Mouse (Mus musculus) embryonic facial prominence, embryonic 13.5 days (tissue): ENCODE measurements around the gene Klra10. TPM values are rescaled to one million over a fixed set of nuclear protein-coding genes. Genes with fewer than 3 reads are reported as not detected.
"Not testable (repeated sequence)": the region's sequence is repeated elsewhere in the genome, so short reads cannot be mapped to it uniquely, and the experiment has no call there.

Experiments
- ATAC-seq: fragments of 200-750 bp; cut with Nextera tagmentation; 2 replicates; pipeline ENCODE4 v1.8.0; 2017; ENCODE audit warnings: low read depth; ENCODE audit not compliant: insufficient number of reproducible peaks, insufficient read depth, low FRiP score, low TSS enrichment
- H3K27ac ChIP-seq: fragments of 300-500 bp; sonication (generic); 2 replicates; pipeline ENCODE4 v1.5.1; 2015; ENCODE audit warnings: moderate library complexity, mild to moderate bottlenecking, inconsistent platforms
- H3K27me3 ChIP-seq: fragments of 300-500 bp; sonication (generic); 2 replicates; pipeline ENCODE4 v1.6.1; 2015; ENCODE audit warnings: mild to moderate bottlenecking, inconsistent platforms
- H3K36me3 ChIP-seq: fragments of 300-500 bp; sonication (generic); 2 replicates; pipeline ENCODE4 v1.6.1; 2015; ENCODE audit warnings: mild to moderate bottlenecking, inconsistent platforms
- H3K4me1 ChIP-seq: fragments of 300-500 bp; sonication (generic); 2 replicates; pipeline ENCODE4 v1.6.1; 2015; ENCODE audit warnings: inconsistent platforms
- H3K4me2 ChIP-seq: fragments of 300-500 bp; sonication (generic); 2 replicates; pipeline ENCODE4 v1.6.1; 2015; ENCODE audit warnings: moderate library complexity, mild to moderate bottlenecking, inconsistent platforms
- H3K4me3 ChIP-seq: fragments of 300-500 bp; sonication (generic); 2 replicates; pipeline ENCODE4 v1.5.1; 2015; ENCODE audit warnings: mild to moderate bottlenecking, inconsistent platforms
- H3K9ac ChIP-seq: fragments of 300-500 bp; sonication (generic); 2 replicates; pipeline ENCODE4 v1.6.1; 2015; ENCODE audit warnings: mild to moderate bottlenecking, inconsistent platforms
- H3K9me3 ChIP-seq: fragments of 300-500 bp; sonication (generic); 2 replicates; pipeline ENCODE4 v1.6.1; 2016; ENCODE audit warnings: inconsistent platforms
- WGBS: fragments of 180-500 bp; shearing (Covaris S2); methylation state at CpG from one replicate; pipeline ENCODE4 v1.1.7; 2015; ENCODE audit warnings: mixed read lengths; 5-methylcytosine and 5-hydroxymethylcytosine counted together
- polyA plus RNA-seq: library from polyadenylated mRNA; unstranded; fragments of >200 nt; fragmentation: Nextera tagmentation; extraction: Ambion mirVana; gene quantifications from 2 replicates; pipeline ENCODE4 v1.2.1, GENCODE M21; 2015

Klra10 gene
- polyA plus RNA-seq: not detected in 2 replicates

DNA sequence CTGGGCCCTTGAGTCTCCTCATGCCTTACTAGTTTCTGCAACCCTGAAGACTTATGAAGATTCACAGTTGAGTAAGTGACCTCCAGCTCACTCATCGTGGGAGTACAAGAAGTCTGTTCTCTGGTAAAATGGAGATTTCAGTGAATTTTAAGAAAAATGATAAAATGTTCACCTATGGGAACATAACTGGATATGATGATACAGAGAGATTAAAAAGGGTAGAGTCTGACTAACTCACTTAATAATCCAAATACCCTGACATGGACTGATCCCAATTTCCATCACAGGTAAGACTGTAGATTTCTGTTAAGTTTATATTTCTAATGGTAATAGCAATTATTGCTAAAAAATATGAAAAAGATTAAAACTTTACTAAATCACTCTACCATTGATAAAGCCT, at the start of gene Klra10:
Gene Klra10 (minus strand): TSS at position 101 of the 400 bp plus-strand sequence.
- 72% methylated on average over 1 of the region's 1 CpGs for WGBS
- not testable (repeated sequence) for H3K9me3 ChIP-seq, H3K27ac ChIP-seq, H3K36me3 ChIP-seq, ATAC-seq, H3K4me3 ChIP-seq, H3K9ac ChIP-seq, H3K4me1 ChIP-seq, H3K4me2 ChIP-seq, H3K27me3 ChIP-seq

DNA sequence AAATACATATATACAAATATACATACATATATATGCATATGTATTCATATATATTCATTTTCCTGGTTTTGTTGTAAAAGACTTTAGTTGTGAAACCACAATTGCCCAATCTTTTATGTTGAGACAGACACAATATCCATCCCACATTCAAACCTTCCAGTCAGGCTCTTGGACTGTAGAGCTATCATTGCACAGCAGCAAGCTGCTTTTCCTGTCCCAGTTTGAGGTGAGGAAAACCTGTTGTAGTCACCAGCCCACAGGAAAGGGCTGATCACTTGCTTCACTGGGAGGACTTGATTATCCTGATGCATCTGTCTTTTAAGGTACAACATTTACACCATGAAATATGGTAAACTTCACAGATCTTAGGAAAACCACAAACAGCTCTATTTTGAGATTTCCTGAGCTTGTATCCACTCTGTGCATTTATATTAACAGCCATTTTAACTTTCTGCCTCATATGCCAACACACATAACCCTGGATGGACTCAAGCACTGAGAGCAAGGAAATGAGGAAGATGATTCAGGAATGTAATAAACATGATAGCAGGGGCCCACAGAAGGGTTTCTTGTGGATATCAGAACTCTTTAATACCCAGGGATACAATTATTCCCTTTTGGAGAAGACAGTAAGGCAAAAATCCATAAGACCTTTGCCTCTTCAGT, 6.4 kb upstream of the Klra10 start:
- no peak overlapping the region for H3K4me3 ChIP-seq
- H3K9me3 ChIP-seq: peaks cover 3% of the 10 kb centered on the region; the same call in 1 of the 2 replicates
- no peak overlapping the region for H3K27ac ChIP-seq
- H3K4me1 ChIP-seq: no peaks in the 10 kb centered on the region
- H3K36me3 ChIP-seq: no peaks in the 10 kb centered on the region
- H3K9ac ChIP-seq: no peak overlapping the region
- no peak for ATAC-seq
- H3K27me3 ChIP-seq: no peaks in the 10 kb centered on the region
- H3K4me2 ChIP-seq: no peak overlapping the region

DNA sequence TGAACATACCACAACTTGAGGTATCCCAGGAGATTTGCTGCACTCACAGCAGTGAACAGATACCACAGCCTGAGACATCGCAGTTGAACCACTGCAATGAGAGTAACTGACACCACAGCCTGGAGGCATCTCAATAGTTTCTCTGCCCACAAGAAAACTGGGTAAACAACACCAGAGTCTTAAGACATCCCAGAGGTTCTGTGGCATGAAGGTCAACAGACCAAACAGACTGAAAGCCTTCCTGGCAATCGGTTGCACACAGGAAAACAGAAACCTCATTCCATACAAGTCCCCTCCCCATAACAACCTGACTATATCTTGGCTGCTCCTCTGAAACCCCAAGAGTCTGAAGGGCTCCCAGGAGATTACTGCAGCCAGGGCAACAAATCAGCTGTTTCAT, 26.4 kb downstream of the Klra10 start:
- H3K4me3 ChIP-seq: no peak overlapping the region
- no peak for ATAC-seq
- H3K9ac ChIP-seq: no peak overlapping the region
- peaks cover 15% of the 10 kb centered on the region for H3K9me3 ChIP-seq
- H3K27me3 ChIP-seq: no peaks in the 10 kb centered on the region
- no peaks in the 10 kb centered on the region for H3K36me3 ChIP-seq
- WGBS: 86% methylated on average over 2 of the region's 2 CpGs
- no peaks in the 10 kb centered on the region for H3K4me1 ChIP-seq
- H3K27ac ChIP-seq: no peak overlapping the region
- H3K4me2 ChIP-seq: no peak overlapping the region

DNA sequence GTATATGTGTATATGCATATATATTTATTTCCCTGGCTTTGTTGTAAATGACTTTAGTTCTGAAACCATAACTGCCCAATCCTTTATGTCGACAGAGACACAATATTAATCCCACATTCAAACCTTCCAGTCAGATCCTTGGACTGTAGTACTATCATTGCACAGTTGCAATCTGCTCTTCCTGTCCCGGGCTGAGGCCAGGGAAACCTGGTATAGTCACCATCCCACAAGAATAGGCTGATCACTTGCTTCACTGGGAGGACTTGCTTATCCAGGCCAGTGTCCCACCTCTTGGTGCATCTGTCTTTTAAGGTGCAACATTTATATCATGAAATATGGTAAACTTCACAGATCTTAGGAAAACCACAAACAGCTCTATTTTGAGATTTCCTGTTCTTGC, 44.2 kb downstream of the Klra10 start:
- Histone ChIP-seq H3K4me1 (no peaks in the 10 kb centered on the region), H3K4me3 (no peak overlapping the region), H3K27me3 (no peaks in the 10 kb centered on the region), H3K9ac (no peak overlapping the region), H3K27ac (no peak overlapping the region), H3K9me3 (0 out of 2 replicates have a peak, but pooled peaks cover 4% of the 10 kb centered on the region), H3K36me3 (no peaks in the 10 kb centered on the region), H3K4me2 (no peak overlapping the region)
- no peak for ATAC-seq
- 70% methylated on average over 2 of the region's 2 CpGs for WGBS

DNA sequence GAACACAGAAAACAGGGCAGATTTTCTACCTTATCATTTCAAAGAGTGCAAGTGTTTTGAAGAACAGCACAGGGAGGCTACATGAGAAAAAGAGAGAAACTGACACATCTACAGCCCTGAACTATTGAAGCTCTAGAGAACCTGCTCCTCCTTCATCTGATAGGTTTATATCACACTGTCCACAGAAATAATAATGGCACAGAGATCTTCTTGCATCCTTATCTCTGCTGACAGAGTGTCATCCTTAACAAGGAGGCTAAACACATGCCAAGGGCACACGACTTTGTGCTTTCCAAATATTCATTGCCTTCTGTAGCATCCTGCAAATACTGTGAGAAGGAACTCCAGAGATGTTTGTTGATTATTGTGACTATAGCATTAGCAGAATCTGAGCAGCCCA, 45.1 kb downstream of the Klra10 start:
- H3K4me3 ChIP-seq: no peak overlapping the region
- no peak for ATAC-seq
- H3K9me3 ChIP-seq: 0 out of 2 replicates have a peak, but pooled peaks cover 4% of the 10 kb centered on the region
- H3K4me2 ChIP-seq: no peak overlapping the region
- WGBS: 54% methylated on average over 1 of the region's 1 CpGs
- no peak overlapping the region for H3K27ac ChIP-seq
- H3K27me3 ChIP-seq: no peaks in the 10 kb centered on the region
- no peak overlapping the region for H3K9ac ChIP-seq
- H3K36me3 ChIP-seq: no peaks in the 10 kb centered on the region
- H3K4me1 ChIP-seq: no peaks in the 10 kb centered on the region

DNA sequence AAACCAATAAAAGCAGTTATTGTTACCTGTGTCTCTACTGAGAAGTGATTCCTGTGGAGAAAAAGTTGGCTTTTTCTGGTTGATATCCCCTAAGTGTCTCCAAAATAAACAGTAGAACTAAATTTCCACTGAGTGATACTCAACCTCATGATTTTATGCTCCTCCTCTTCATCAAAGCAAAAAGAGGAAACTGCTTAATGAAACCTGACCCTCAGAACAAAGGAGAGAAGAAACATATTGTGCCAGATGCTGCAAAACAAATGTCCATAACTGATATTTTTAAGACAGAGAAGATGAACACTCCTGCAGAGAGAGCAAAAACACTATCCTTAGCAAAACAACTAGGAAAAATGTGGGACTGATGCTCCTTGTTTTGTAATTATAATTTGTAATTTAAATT, 48.5 kb downstream of the Klra10 start, which contains the start of gene Klra7:
Gene Klra7 (minus strand): TSS at position 101 of the 400 bp plus-strand sequence.
- Histone ChIP-seq H3K9ac (no peak within 1 kb of the TSS), H3K4me3 (no peak within 1 kb of the TSS), H3K4me1 (no peaks in the 10 kb centered on the region), H3K9me3 (no peaks in the 10 kb centered on the region), H3K27me3 (no peaks in the 10 kb centered on the region), H3K4me2 (no peak within 1 kb of the TSS), H3K27ac (no peak within 1 kb of the TSS), H3K36me3 (no peaks in the 10 kb centered on the region)
- no peak for ATAC-seq

Other genes starting within 250 kb of the Klra10 start
- gene Klra4, start 214.7 kb downstream of the Klra10 start, polyA plus RNA-seq: not detected in 2 replicates
- not detected in 2 replicates for gene Klra8, start 152.0 kb downstream of the Klra10 start, polyA plus RNA-seq
- gene Klra9, start 88.8 kb downstream of the Klra10 start, polyA plus RNA-seq: not detected in 2 replicates
- not detected in 2 replicates for gene Klra7, start 48.6 kb downstream of the Klra10 start, polyA plus RNA-seq
- not detected in 2 replicates for gene Klra3, start 55.6 kb upstream of the Klra10 start, polyA plus RNA-seq
- not detected in 2 replicates for gene Klra1, start 104.9 kb upstream of the Klra10 start, polyA plus RNA-seq